12 mouse cellular contexts compared by ENCODE assay signal in genomic region chr16:33756396-33756795, GRCm38 (mm10). TPM values are rescaled to one million over a fixed set of nuclear protein-coding genes. Genes with fewer than 3 reads are reported as not detected.
DNase-seq lines count a peak whose midpoint lies in the region; ATAC-seq and TF ChIP-seq lines count a peak whose summit lies in the region.
"Had no signal": no experiment of that assay in that cellular context is flagged by ENCODE, and none has a peak within 500 bp of the region (broad histone marks: within the 10 kb centered on the region; RNA-seq: fewer than 3 reads in every experiment).

No protein-coding gene starts in this region.

- TF ChIP-seq CTCF in lung, adult 2 months (IDR thresholded peaks at IDR 0.05; ENCODE audit: insufficient read depth, low read length), result 0 out of 2 replicates have a peak, but pooled peaks have one; percentile 5
- no peak for TF ChIP-seq CTCF in lung, postnatal 0 days (IDR thresholded peaks at IDR 0.05)
- TF ChIP-seq CTCF in small intestine, adult 2 months (IDR thresholded peaks at IDR 0.05; ENCODE audit: extremely low read depth, insufficient read length, insufficient replicate concordance, low read depth, low read length), result no peak

- WGBS in lung, adult 2 months, result 42% methylated on average over 6 of the region's 6 CpGs
- WGBS in lung, postnatal 0 days, result 47% methylated on average over 6 of the region's 6 CpGs
- WGBS in small intestine, adult 2 months, result 60% methylated on average over 6 of the region's 6 CpGs

- no peak overlapping the region for H3K9ac ChIP-seq in lung, postnatal 0 days (replicated peaks; ENCODE audit: low read depth)
- H3K9ac ChIP-seq: heart, embryonic 13.5 days; limb, embryonic 13.5 days had no signal

- H3K4me3 ChIP-seq in lung, adult 2 months (replicated peaks; ENCODE audit: extremely low read depth, low read depth, low read length), result no peak overlapping the region
- H3K4me3 ChIP-seq in lung, postnatal 0 days (ENCODE audit: low read depth, low read length), result no peak overlapping the region
- peak overlapping the region; percentile 17; the same call in 1 of the 2 replicates for H3K4me3 ChIP-seq in small intestine, adult 2 months (ENCODE audit: low read depth, low read length)
- H3K4me3 ChIP-seq: heart, embryonic 13.5 days; limb, embryonic 13.5 days had no signal

- no peak overlapping the region for H3K4me2 ChIP-seq in lung, postnatal 0 days (replicated peaks; ENCODE audit: low read depth, low read length)
- H3K4me2 ChIP-seq: heart, embryonic 13.5 days; limb, embryonic 13.5 days had no signal

- H3K9me3 ChIP-seq in lung, postnatal 0 days (ENCODE audit: low read length), result no peaks in the 10 kb centered on the region
- H3K9me3 ChIP-seq: G1E; heart, embryonic 13.5 days; limb, embryonic 13.5 days had no signal

- no peak for TF ChIP-seq EP300 in lung, postnatal 0 days (IDR thresholded peaks at IDR 0.05)

- H3K4me1 ChIP-seq in lung, adult 2 months (ENCODE audit: control insufficient read depth, insufficient read depth, low read length), result peaks cover 5% of the 10 kb centered on the region
- no peaks in the 10 kb centered on the region for H3K4me1 ChIP-seq in lung, postnatal 0 days (ENCODE audit: insufficient read depth, low read depth, low read length)
- peaks cover 17% of the 10 kb centered on the region for H3K4me1 ChIP-seq in small intestine, adult 2 months (ENCODE audit: control insufficient read depth, insufficient read depth, insufficient read length, low read length)
- H3K4me1 ChIP-seq: limb, embryonic 13.5 days had no signal

- no peaks in the 10 kb centered on the region for H3K27me3 ChIP-seq in lung, postnatal 0 days (replicated peaks; ENCODE audit: insufficient read depth, low read length)
- no peaks in the 10 kb centered on the region for H3K27me3 ChIP-seq in small intestine, adult 2 months (ENCODE audit: control insufficient read depth, insufficient read depth, low read length)
- H3K27me3 ChIP-seq: heart, embryonic 13.5 days; limb, embryonic 13.5 days had no signal

- ATAC-seq in lung, postnatal 0 days, result no peak
- peak; percentile 44 to 47 for ATAC-seq in hematopoietic stem cell, adult 5-6 weeks (replicated peaks in 1 of 2; ENCODE audit: insufficient read depth in 1 of 2, low FRiP score in 2 of 2, low TSS enrichment in 1 of 2, low read depth in 1 of 2, poor library complexity in 2 of 2, severe bottlenecking in 2 of 2)

- H3K36me3 ChIP-seq in lung, postnatal 0 days (ENCODE audit: insufficient read depth, low read length), result peaks cover 8% of the 10 kb centered on the region; the same call in 1 of the 2 replicates
- peaks cover 4% of the 10 kb centered on the region; the same call in 1 of the 2 replicates for H3K36me3 ChIP-seq in small intestine, adult 2 months (ENCODE audit: control insufficient read depth, insufficient read depth, low read length)

- no peak for TF ChIP-seq POLR2A in lung, adult 2 months (IDR thresholded peaks at IDR 0.05; ENCODE audit: borderline replicate concordance, extremely low read depth, low read depth, low read length)
- no peak for TF ChIP-seq POLR2A in small intestine, adult 2 months (IDR thresholded peaks at IDR 0.05; ENCODE audit: low read depth, low read length)

- DNase-seq in lung, adult 2 months, result no peak
- DNase-seq in lung, postnatal 0 days (ENCODE audit: low spot score), result no peak
- peak; percentile 83 for DNase-seq in brain, adult 2 months (ENCODE audit: low read depth, low spot score)
- no peak for DNase-seq in neural tube, embryonic 10.5 days (ENCODE audit: extremely low spot score, low spot score)
- no peak for DNase-seq in gastrocnemius, adult 18-20 months (ENCODE audit: low spot score)
- DNase-seq in thymus, postnatal 14 days, result no peak
- DNase-seq: adrenal gland, postnatal 25 days had no signal

- no peak overlapping the region for H3K27ac ChIP-seq in lung, postnatal 0 days (ENCODE audit: low read length)
- H3K27ac ChIP-seq in small intestine, adult 2 months (ENCODE audit: insufficient read depth, low read depth, low read length), result no peak overlapping the region
- H3K27ac ChIP-seq: heart, embryonic 13.5 days; limb, embryonic 13.5 days had no signal

RNA-seq across cellular contexts. Expression of gene Muc13, which starts 37.4 kb away (rescaled TPM):
- polyA plus RNA-seq in lung, adult 2 months (2012; rRNA removed), result 0.25 and 5.1 TPM in 2 replicates
- polyA plus RNA-seq in lung, postnatal 0 days (2015; fragmentation: Nextera tagmentation; extraction: Ambion mirVana), result 0.08 and 0.11 TPM in 2 replicates
- 164 and 205 TPM in 2 replicates for total RNA-seq in hematopoietic stem cell, adult 5-6 weeks (2017)
- 2,067 and 2,412 TPM in 2 replicates for polyA plus RNA-seq in small intestine, adult 2 months (2012; rRNA removed)
- total RNA-seq in gastrocnemius, adult 18-20 months (2021), result not detected
- total RNA-seq: adrenal gland, postnatal 25 days had no signal

Comparison
In these comparisons a context has a peak if more than half of its experiments do, and no peak if none do; other contexts are left out.
1. RNA of gene Muc13, which starts 37.4 kb away (polyA plus RNA-seq): 2,067 to 2,412 TPM in small intestine, adult 2 months; 0.25 to 5.1 TPM in lung, adult 2 months and 0.08 to 0.11 TPM in lung, postnatal 0 days; every median in the first group is over 100 times any median in the second.